Comparison of ENCODE assay signal across 15 mouse cellular contexts in the genomic region with DNA sequence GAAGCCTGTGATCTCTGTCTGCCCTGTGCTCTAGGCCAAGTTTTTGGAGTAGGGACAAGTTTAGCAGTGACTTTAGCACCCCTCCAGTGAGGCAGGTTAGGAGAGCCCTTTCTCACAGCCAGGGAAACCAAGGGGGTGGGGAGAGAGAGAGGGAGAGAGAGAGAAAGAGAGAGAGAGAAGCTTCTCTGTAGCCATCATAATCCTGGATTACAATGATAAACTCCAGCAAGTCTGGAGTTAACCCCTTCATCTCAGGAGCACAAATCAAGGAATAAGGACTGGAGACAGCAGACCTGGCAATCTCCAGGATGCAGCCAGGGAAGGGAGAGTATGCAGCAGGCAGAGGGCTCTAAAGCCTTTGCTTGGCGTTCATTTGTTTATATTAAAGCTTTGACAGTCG. TPM values are rescaled to one million over a fixed set of nuclear protein-coding genes. Genes with fewer than 3 reads are reported as not detected.
A peak's percentile ranks its signal among the peaks of the same experiment; 100 is the strongest.
DNase-seq lines count a peak whose midpoint lies in the region; ATAC-seq lines count a peak whose summit lies in the region.
"Had no signal": no experiment of that assay in that cellular context is flagged by ENCODE, and none has a peak within 500 bp of the region (broad histone marks: within the 10 kb centered on the region; RNA-seq: fewer than 3 reads in every experiment).

No protein-coding gene starts in this region.

- peaks cover 92% of the 10 kb centered on the region for H3K4me1 ChIP-seq in hindbrain, embryonic 10.5 days (replicated peaks)
- H3K4me1 ChIP-seq in hindbrain, embryonic 12.5 days: peaks cover 70% of the 10 kb centered on the region
- H3K4me1 ChIP-seq in embryonic facial prominence, embryonic 14.5 days (ENCODE audit: control insufficient read depth, insufficient read depth, low read length): peaks cover 50% of the 10 kb centered on the region
- H3K4me1 ChIP-seq in midbrain, embryonic 12.5 days: peaks cover 78% of the 10 kb centered on the region

- H3K4me3 ChIP-seq in hindbrain, embryonic 10.5 days: no peak overlapping the region
- no peak overlapping the region for H3K4me3 ChIP-seq in hindbrain, embryonic 12.5 days
- H3K4me3 ChIP-seq in embryonic facial prominence, embryonic 14.5 days (ENCODE audit: low read depth, low read length): no peak overlapping the region
- H3K4me3 ChIP-seq in midbrain, embryonic 12.5 days: no peak overlapping the region
- H3K4me3 ChIP-seq: neural tube, embryonic 12.5 days had no signal

- no peak overlapping the region for H3K9ac ChIP-seq in hindbrain, embryonic 12.5 days
- no peak overlapping the region for H3K9ac ChIP-seq in embryonic facial prominence, embryonic 14.5 days (ENCODE audit: low read depth, low read length)
- H3K9ac ChIP-seq in midbrain, embryonic 12.5 days (replicated peaks): no peak overlapping the region
- H3K9ac ChIP-seq: neural tube, embryonic 12.5 days had no signal

- WGBS in hindbrain, embryonic 10.5 days: 48% methylated on average over 2 of the region's 2 CpGs
- 54% methylated on average over 2 of the region's 2 CpGs for WGBS in hindbrain, embryonic 12.5 days
- WGBS in embryonic facial prominence, embryonic 14.5 days: 33% methylated on average over 2 of the region's 2 CpGs
- 31% methylated on average over 2 of the region's 2 CpGs for WGBS in midbrain, embryonic 12.5 days

- H3K9me3 ChIP-seq in hindbrain, embryonic 10.5 days: no peaks in the 10 kb centered on the region
- H3K9me3 ChIP-seq in hindbrain, embryonic 12.5 days (replicated peaks): no peaks in the 10 kb centered on the region
- H3K9me3 ChIP-seq in embryonic facial prominence, embryonic 14.5 days (ENCODE audit: control insufficient read depth, low read length): no peaks in the 10 kb centered on the region
- H3K9me3 ChIP-seq in midbrain, embryonic 12.5 days: no peaks in the 10 kb centered on the region
- H3K9me3 ChIP-seq: neural tube, embryonic 12.5 days had no signal

- 0 out of 2 replicates have a peak, but pooled peaks cover 7% of the 10 kb centered on the region for H3K36me3 ChIP-seq in hindbrain, embryonic 10.5 days
- no peaks in the 10 kb centered on the region for H3K36me3 ChIP-seq in hindbrain, embryonic 12.5 days
- peaks cover 7% of the 10 kb centered on the region; the same call in 1 of the 2 replicates for H3K36me3 ChIP-seq in embryonic facial prominence, embryonic 14.5 days (ENCODE audit: control insufficient read depth, insufficient read depth, low read length)
- H3K36me3 ChIP-seq in midbrain, embryonic 12.5 days: no peaks in the 10 kb centered on the region
- H3K36me3 ChIP-seq: neural tube, embryonic 12.5 days had no signal

- peak; percentile 2 for DNase-seq in adrenal gland, postnatal 10 days
- no peak for DNase-seq in adrenal gland, postnatal 36 days
- DNase-seq in hindbrain, embryonic 10.5 days (ENCODE audit: low spot score): no peak
- peak; percentile 23 for DNase-seq in embryonic facial prominence, embryonic 14.5 days (ENCODE audit: low spot score)
- DNase-seq in ovary, postnatal 36 days (ENCODE audit: low spot score): no peak
- DNase-seq in kidney, postnatal 4 days: no peak
- DNase-seq: adrenal gland, postnatal 14 days; gastrocnemius, postnatal 36 days; kidney, adult 8-10 months; left cerebral cortex, postnatal 4 days; lung, adult 2 months had no signal

- no peak for ATAC-seq in hindbrain, embryonic 12.5 days (ENCODE audit: low FRiP score)
- no peak for ATAC-seq in embryonic facial prominence, embryonic 14.5 days (ENCODE audit: low read depth)
- no peak for ATAC-seq in midbrain, embryonic 12.5 days (ENCODE audit: low FRiP score, low read depth)

- H3K27me3 ChIP-seq in hindbrain, embryonic 10.5 days (ENCODE audit: insufficient read depth, poor library complexity, severe bottlenecking): peaks cover 6% of the 10 kb centered on the region
- no peaks in the 10 kb centered on the region; the same call in 1 of the 2 replicates for H3K27me3 ChIP-seq in hindbrain, embryonic 12.5 days
- H3K27me3 ChIP-seq in embryonic facial prominence, embryonic 14.5 days (replicated peaks; ENCODE audit: control insufficient read depth, insufficient read depth, low read length): no peaks in the 10 kb centered on the region
- peaks cover 3% of the 10 kb centered on the region; the same call in 1 of the 2 replicates for H3K27me3 ChIP-seq in midbrain, embryonic 12.5 days
- H3K27me3 ChIP-seq: neural tube, embryonic 12.5 days had no signal

- H3K4me2 ChIP-seq in hindbrain, embryonic 12.5 days (replicated peaks): no peak overlapping the region
- H3K4me2 ChIP-seq in embryonic facial prominence, embryonic 14.5 days (ENCODE audit: low read depth, low read length): no peak overlapping the region
- H3K4me2 ChIP-seq in midbrain, embryonic 12.5 days (replicated peaks): no peak overlapping the region
- H3K4me2 ChIP-seq: neural tube, embryonic 12.5 days had no signal

- H3K27ac ChIP-seq in hindbrain, embryonic 10.5 days: peak overlapping the region; percentile 77
- no peak overlapping the region; the same call in 1 of the 2 replicates for H3K27ac ChIP-seq in hindbrain, embryonic 12.5 days
- H3K27ac ChIP-seq in embryonic facial prominence, embryonic 14.5 days (replicated peaks; ENCODE audit: low read depth, low read length): peak overlapping the region; percentile 68; the same call in 1 of the 2 replicates
- H3K27ac ChIP-seq in midbrain, embryonic 12.5 days (replicated peaks): peak overlapping the region; percentile 89; the same call in 1 of the 2 replicates
- H3K27ac ChIP-seq: neural tube, embryonic 12.5 days had no signal

RNA-seq across cellular contexts. Expression of gene BC034090, which starts 8.6 kb away (rescaled TPM):
- 10 to 100 TPM; 22.3 to 26.2 TPM for total RNA-seq in adrenal gland, postnatal 10 days (2021)
- 10 to 100 TPM; 23.8 to 39.7 TPM for total RNA-seq in adrenal gland, postnatal 36 days (2021)
- 5.3 and 6.2 TPM in 2 replicates for polyA plus RNA-seq in hindbrain, embryonic 10.5 days (2016; fragmentation: Nextera tagmentation; extraction: Ambion mirVana)
- 5.0 and 5.4 TPM in 2 replicates for polyA plus RNA-seq in hindbrain, embryonic 12.5 days (2016; fragmentation: Nextera tagmentation; extraction: Ambion mirVana)
- polyA plus RNA-seq in embryonic facial prominence, embryonic 14.5 days (2014; fragmentation: Nextera tagmentation; extraction: Ambion mirVana): 4.6 and 4.8 TPM in 2 replicates
- polyA plus RNA-seq in midbrain, embryonic 12.5 days (2016; fragmentation: Nextera tagmentation; extraction: Ambion mirVana): 5.6 and 6.8 TPM in 2 replicates
- total RNA-seq: common myeloid progenitor, adult 5-6 weeks had no signal

Comparison
In these comparisons a context has a peak if more than half of its experiments do, and no peak if none do; other contexts are left out.
1. DNase-seq: peak in adrenal gland, postnatal 10 days (single experiment) and embryonic facial prominence, embryonic 14.5 days (single experiment); none in adrenal gland, postnatal 36 days (0 of 2), hindbrain, embryonic 10.5 days (single experiment), ovary, postnatal 36 days (single experiment) and kidney, postnatal 4 days (0 of 2).